Mouse (Mus musculus) adipocyte (in vitro differentiated cells): ENCODE results near the gene Lrp10.

Source experiments
- DNase-seq: peaks from one replicate; pipeline ENCODE4 v3.0.0-alpha.2; 2016; ENCODE audit warnings: low spot score

The Lrp10 gene

GRCm38 (mm10) chr14:54463959-54464292, at the start of gene Lrp10:
Lrp10 (plus strand) TSS chr14:54464137.
- peak; percentile 75 for DNase-seq

DNA sequence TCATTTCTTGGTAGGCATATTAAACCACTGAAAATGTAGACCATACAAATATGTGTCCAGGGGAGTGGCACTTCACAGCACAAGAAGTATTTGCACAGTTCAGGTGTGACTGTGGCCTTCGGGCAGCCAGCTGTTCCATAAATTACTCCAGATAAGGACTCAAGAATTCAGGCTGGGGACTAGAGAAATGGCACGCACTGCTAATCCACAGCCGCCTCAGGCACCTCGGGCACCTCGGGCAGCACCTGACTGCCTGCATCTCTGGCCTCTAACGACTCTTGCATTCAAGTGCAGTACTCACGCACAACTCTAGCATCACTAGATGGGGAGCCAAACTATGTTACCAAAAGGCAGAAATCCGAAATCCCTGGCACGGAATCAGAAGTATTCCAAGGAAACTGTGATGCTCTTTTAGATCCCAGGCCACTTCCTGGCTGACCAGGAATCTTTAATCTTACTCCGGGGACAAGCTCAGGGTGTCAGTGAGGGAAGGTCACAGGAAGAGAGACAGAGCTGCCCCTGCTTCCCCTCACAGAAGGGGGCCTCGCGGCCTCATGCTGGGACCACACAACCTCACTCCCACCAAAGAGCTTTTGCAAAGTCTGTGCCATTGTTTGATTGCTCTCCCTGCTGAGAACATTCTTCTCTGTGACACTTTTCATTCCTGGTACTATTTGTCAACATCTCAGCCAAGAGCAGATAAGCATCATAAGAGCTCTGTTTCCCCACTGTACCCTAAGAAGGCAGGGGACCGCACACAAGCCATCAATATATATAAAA, 48.5 kb upstream of the Lrp10 start:
- no peak for DNase-seq

DNA sequence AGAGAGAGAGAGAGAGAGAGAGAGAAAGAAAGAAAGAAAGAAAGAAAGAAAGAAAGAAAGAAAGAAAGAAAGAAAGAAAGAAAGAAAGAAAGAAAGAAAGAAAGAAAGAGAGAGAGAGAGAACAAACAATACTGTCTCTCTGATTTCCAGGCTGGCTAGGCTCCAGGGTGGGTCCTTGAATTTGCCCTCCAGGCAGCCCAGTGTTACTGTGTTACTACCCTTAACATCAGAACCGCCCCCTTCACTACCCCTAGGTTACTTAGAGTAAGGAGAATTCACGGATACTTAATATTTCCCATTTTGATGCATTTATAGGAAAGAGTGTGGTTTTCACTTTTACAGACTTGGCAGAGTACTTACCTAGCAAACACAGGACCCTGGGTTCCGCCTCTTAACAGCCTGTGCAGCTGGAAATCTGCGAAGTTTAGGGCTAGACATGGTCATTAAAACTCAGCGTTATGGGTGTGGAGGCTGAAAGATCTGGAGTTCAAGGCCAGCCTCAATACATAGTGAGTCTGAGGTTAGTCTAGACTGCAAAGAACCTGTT, 47.6 kb upstream of the Lrp10 start:
- DNase-seq = no peak

DNA sequence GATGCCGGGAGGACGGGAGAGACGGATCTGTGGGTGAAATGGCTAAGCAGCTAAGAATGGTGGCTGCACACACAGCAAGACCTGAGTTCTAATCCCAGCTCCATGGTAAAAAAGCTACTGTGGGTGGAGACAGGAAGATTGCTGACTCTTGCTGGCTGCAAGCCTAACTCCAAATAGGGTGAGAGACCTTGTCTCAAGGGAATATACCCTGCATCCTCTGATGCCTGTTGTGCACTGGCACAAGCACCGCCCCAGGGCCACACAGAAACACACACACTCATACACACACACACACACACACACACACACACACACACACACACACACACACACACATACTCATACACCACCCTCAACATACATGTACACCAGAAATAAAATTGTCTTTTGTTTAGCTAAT, 47.1 kb upstream of the Lrp10 start:
- DNase-seq = no peak

GRCm38 (mm10) chr14:54417623-54418081, 46.3 kb upstream of the Lrp10 start, which contains the start of gene Slc7a7:
Slc7a7 (minus strand) TSS chr14:54417780.
- DNase-seq = no peak

DNA sequence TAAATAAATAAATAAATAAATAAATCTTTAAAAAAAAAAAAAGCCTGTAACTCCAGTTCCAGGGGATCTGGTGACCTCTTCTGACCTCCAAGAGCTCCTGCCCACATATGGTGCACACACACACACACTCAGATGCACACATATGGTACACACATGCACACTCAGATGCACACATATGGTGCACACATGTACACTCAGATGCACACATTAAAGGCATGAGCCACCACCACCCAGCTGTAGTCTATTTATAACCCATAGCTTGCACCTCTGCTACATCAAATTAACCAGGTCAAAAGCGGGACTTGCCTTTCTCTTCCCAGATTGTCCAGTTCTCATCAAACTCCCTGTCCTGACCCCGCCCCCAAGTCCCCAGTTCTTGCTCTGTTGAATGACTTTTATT, 42.9 kb upstream of the Lrp10 start:
- DNase-seq = peak; percentile 22

GRCm38 (mm10) chr14:54423406-54423805, 40.5 kb upstream of the Lrp10 start:
- DNase-seq = peak; percentile 27

DNA sequence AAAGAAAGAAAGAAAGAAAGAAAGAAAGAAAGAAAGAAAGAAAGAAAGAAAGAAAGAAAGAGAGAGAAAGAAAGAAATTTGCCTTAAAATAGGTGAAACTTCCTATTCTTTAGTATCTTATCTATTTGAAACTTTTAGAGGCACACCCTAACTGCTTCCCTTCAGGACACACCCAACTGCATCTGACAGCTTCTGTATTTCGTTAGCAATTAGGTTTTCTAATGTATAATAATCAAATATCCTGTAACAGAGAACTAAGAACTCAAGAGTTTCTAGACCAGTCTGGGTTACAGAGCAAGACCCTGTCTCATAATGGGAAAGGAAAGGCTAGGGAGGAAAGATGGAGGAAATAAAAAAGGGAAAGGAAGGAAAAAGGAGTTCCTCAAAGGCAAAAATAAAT, 39.3 kb upstream of the Lrp10 start:
- DNase-seq = no peak

- DNase-seq = no peak
Measured at GRCm38 (mm10) chr14:54425540-54425939, 38.4 kb upstream of the Lrp10 start.

- no peak for DNase-seq
Measured at GRCm38 (mm10) chr14:54426003-54426688, 37.8 kb upstream of the Lrp10 start.

DNA sequence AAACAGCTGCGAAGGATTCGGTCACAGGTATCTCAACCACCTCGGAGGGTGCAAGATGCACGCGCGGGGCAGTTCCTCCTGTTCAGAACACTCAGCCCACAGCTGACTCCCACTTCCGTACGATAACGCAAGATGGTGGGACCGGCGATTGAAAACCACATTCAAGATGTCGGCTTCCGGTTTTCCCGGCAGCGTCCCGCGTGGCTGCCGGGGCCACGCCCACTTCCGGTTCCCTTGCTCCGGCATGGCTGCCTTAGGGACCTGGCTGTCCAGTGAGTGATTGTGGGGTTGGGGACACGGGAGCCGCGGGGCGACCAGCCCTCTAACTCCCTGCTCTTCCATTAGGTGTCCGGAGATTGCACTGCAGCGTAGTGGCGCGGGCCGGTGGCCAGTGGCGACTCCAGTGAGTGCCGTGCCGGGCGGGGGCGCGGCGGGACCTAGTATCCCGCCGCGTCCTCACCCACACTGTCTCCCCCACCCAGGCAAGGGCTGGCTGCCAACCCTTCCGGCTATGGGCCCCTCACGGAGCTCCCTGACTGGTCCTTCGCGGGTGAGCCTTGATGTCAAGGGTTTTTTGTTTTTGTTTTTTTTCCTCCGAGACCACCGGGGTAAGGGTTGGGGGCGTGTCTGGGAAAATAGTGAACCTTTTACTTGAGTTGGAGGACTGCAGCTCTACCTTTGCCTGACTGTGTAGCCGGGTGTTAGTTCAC, 37.1 kb upstream of the Lrp10 start, which contains the start of gene Mrpl52:
TSS of gene Mrpl52 (plus strand) at position 221 of the 710 bp plus-strand sequence.
- DNase-seq = peak; percentile 87

DNA sequence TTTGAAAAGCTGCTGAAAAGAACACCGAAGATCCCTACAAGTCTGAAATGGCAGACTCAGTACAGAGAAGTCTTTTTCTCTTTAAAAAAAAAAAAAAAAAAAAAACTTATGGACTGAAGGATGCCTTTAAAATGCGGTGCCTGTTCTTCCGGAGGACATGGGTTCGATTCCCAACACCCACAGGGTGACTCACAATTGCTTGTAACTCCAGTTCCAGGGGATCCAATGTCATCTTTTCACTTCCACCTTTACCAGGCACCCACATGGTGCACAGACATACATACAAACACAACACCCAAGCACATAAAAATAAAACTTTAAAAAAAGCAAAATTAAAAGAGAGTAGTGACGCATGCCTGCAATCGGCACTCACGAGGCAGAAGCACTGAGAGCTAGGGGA, 36.2 kb upstream of the Lrp10 start:
- no peak for DNase-seq

GRCm38 (mm10) chr14:54428421-54428820, 35.5 kb upstream of the Lrp10 start:
- DNase-seq = no peak

GRCm38 (mm10) chr14:54429332-54430093, 34.4 kb upstream of the Lrp10 start:
- DNase-seq = no peak

DNA sequence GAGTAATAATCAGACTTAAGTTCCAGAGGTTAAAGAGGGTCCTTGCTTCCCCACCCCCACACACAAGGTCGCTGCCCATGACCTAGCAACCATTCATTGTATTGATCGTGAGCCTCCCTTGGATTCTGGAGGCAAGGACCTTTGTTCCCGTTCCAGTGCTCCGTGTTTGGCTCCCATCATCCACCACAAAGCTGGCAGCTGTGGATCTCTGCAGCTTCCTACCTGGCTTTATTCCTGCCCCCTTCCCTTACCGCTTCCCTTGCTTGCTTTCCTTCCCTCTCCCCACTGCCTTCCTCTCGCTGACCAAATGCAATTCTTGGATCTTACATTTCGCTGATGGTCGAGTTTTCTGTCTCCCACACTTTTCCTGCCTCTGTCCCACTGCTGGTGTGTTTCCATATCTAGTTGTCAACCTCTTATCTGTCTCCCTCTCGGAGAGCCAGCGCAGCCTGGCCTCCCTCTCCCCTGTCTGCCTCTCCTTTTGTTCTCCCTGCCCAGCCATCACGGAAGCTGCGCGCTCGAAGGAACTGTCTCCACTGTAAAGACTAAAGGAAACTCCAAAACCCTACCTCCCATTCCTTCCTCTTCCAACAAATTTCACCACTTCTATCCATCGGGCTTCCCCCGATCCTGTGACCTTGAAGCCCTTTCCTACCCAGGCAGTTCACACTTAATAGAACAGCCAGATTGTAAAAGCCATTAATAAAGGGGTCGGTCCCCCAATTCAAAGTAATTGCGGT, 33.4 kb upstream of the Lrp10 start:
- DNase-seq = no peak

- DNase-seq = peak; percentile 89
Measured at GRCm38 (mm10) chr14:54431334-54432077, 32.4 kb upstream of the Lrp10 start, which contains the start of gene Mmp14. Mmp14 (plus strand) TSS chr14:54431612.

DNA sequence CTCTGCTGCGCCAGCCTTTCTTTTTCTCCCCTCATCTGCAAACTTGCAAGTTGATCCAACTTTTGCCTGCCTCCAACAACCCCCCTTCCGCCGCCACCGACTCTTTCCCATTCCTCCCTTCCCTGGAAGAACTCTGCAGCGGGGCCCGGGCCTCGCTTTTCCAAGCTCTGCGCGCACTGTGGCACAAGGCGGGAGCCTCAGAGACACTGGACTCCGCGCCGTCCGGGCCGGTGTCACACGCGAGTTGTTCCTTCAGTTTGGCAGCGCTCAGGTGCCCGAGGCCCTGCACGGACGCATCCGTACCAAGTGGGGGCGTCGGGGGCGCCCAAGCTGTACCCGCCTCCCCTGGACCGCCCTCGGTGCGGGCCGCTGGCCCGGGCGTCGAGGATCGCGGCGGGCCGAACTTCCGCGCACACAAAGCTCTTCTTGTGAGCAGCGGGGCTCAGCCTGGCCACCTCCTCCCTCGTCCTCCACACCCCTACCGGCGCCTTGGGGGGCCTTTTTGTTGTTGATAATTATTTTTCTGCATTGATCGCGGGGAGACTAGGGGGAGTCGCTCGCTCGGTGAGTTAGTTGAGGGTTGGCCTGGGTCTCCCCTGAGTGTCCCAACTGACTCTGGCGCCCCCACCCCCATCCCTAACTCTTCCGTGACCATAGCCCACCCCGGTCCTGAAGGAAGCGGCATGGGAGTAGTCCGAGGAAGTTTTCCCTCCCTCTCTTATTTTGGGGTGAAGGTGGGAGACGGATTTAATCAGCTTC, 31.7 kb upstream of the Lrp10 start:
- peak; percentile 47 for DNase-seq

- peak; percentile 76 for DNase-seq
Measured at GRCm38 (mm10) chr14:54432837-54433830, 30.8 kb upstream of the Lrp10 start.
